Mouse (Mus musculus) small intestine, adult 2 months (tissue): ENCODE data around the gene Uba3. TPM values are rescaled to one million over a fixed set of nuclear protein-coding genes. Genes with fewer than 3 reads are reported as not detected.

Source experiments
- H3K27ac ChIP-seq: fragments of 200-500 bp; 2 replicates; pipeline ENCODE4 v1.5.1; 2012; ENCODE audit warnings: low read depth, low read length, control low read depth, inconsistent platforms; ENCODE audit not compliant: insufficient read depth
- H3K27me3 ChIP-seq: fragments of 200-500 bp; 2 replicates; pipeline ENCODE4 v1.6.1; 2012; ENCODE audit warnings: mild to moderate bottlenecking, moderate library complexity, low read length, inconsistent platforms; ENCODE audit not compliant: control insufficient read depth, insufficient read depth
- H3K36me3 ChIP-seq: fragments of 200-500 bp; 2 replicates; pipeline ENCODE4 v1.6.1; 2012; ENCODE audit warnings: mild to moderate bottlenecking, low read length, control low read depth, inconsistent platforms; ENCODE audit not compliant: control insufficient read depth, insufficient read depth
- H3K4me1 ChIP-seq: fragments of 200-500 bp; 2 replicates; pipeline ENCODE4 v1.6.1; 2012; ENCODE audit warnings: low read length, inconsistent platforms, mixed read lengths; ENCODE audit not compliant: control insufficient read depth, insufficient read depth, insufficient read length
- H3K4me3 ChIP-seq: fragments of 200-500 bp; 2 replicates; pipeline ENCODE4 v1.5.1; 2012; ENCODE audit warnings: low read depth, mild to moderate bottlenecking, control low read depth, inconsistent platforms, low read length, moderate library complexity
- CTCF ChIP-seq: fragments of 200-500 bp; IDR thresholded peaks from 2 replicates; pipeline ENCODE4 v1.5.1; 2012; ENCODE audit warnings: low read depth, mild to moderate bottlenecking, control low read depth, inconsistent platforms, low read length, moderate library complexity, mixed read lengths; ENCODE audit not compliant: insufficient replicate concordance, insufficient read length; ENCODE audit errors: extremely low read depth
- POLR2A ChIP-seq: fragments of 200-500 bp; IDR thresholded peaks from 2 replicates; pipeline ENCODE4 v1.6.1; 2012; ENCODE audit warnings: low read depth, mild to moderate bottlenecking, control low read depth, inconsistent platforms, low read length, moderate library complexity
- WGBS: fragments of 180-500 bp; shearing (Covaris S2); methylation state at CpG from one replicate; pipeline ENCODE4 v1.1.7; 2018; 5-methylcytosine and 5-hydroxymethylcytosine counted together
- polyA plus RNA-seq: library from polyadenylated mRNA; depleted of rRNA; stranded (reverse); fragments of >200 nt; gene quantifications from 2 replicates; pipeline ENCODE4 v1.2.3, GENCODE M21; 2012; rRNA removed

The Uba3 gene
- polyA plus RNA-seq, 1 experiment, result 4.1 TPM

DNA sequence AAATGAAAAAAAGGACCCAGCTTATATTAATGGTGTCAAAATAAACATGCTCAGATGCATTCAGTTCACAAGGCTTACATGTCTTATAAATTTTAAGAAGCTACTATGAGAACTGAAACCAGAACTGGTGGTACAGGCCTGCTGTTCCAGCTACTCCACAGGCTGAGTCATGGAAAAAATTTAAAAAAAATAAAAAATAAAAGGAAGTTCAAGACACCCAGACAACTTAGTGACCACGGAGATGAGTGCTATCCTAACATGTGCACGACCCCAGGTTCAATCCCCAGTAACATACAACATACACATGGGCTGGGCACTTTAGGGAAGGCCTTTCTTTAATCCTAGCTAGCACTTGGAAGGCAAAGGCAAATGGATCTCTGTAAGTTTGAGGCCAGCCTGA lies 55.7 kb downstream of the Uba3 start:
- no peak for TF ChIP-seq CTCF
- no peak for TF ChIP-seq POLR2A
- H3K4me1 ChIP-seq, result peaks cover 6% of the 10 kb centered on the region
- H3K36me3 ChIP-seq, result peaks cover 5% of the 10 kb centered on the region; the same call in 1 of the 2 replicates
- 0 out of 2 replicates have a peak overlapping the region, but pooled peaks have one; percentile 71 for H3K27ac ChIP-seq
- no peaks in the 10 kb centered on the region for H3K27me3 ChIP-seq
- WGBS, result 60% methylated on average over 2 of the region's 2 CpGs
- H3K4me3 ChIP-seq, result no peak overlapping the region

DNA sequence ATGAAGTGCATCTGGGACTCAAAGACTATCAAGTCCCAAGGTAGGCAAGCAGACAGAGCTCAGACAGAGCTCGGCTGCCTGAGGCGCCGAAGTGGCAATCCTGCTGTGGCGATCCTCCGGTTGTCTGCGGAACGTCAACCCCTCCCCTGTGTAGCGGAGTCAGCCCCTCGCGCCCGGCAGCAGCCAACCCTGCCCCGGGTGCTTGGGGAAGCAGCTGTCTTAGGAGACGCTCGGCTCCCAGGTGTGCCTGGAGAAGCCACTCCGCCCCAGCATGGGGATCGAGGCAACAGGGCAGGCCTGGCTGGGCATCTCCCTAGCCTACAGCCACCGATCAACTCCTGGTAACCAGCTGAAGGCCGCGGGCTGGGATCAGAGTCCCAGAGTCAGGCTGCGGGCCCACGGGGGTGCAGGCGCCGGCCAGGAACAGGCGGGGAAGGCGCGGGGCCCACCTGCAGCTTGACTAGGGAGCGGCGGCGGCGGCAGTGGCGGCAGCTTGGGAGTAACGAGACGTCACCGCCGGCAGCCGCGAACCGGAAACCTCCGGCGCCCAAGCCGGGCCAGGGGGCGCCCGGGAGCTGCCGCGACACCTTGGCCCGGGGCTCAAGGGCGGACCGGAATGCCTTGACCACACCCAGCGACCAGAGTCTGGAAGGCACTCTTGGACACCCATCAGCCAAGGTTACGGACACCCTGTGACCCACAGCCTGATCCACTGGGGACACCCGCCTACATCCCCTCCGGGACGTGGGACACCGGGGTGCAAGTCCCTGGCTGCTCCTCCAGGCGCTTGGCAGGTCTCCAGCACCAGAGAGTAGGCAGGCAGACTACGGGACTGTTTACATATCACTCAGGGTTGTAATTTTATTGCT lies 56.8 kb downstream of the Uba3 start, which contains the start of gene Eogt:
Gene Eogt, minus strand, starts transcription at position 800 of the 869 bp plus-strand sequence.
- Histone ChIP-seq H3K4me1 (peaks cover 6% of the 10 kb centered on the region), H3K27me3 (no peaks in the 10 kb centered on the region), H3K27ac (peak within 1 kb of the TSS; percentile 71), H3K36me3 (peaks cover 5% of the 10 kb centered on the region; the same call in 1 of the 2 replicates), H3K4me3 (peak within 1 kb of the TSS; percentile 70)
- TF ChIP-seq CTCF (peak; percentile 52), POLR2A (no peak)
- WGBS, result under 1% methylated on average over 56 of the region's 56 CpGs

DNA sequence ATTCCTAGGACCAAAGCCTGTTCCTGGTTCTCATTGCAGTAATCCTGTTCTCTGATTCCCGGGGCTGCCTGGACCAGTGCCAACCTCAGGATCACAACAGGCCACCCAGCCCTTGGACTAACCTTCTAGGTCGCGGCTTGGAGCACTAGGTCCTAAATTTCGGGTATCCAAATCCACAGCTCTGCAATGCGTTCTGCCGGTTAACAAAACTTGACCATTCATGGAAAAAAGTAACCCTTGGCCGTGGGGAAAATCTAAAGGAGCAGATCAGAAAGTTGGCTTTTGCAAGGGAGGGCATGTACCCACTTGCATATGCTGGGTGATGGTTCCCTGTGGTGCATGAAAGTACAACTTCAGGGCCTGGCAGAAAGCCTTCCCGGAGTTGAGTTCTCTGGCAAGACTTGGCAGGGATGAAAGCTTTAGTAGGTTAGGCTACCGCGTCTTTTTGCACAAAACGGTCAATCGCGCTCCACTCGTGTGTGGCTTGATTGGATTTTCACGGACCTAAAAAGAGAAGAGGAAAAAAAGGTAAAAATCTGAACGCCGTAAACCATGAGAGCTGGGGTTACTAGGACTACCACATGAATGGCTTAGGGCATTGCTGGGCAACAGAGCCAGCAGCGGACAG lies 57.6 kb downstream of the Uba3 start:
- Histone ChIP-seq H3K36me3 (peaks cover 4% of the 10 kb centered on the region; the same call in 1 of the 2 replicates), H3K27ac (no peak overlapping the region), H3K27me3 (no peaks in the 10 kb centered on the region), H3K4me3 (peak overlapping the region; percentile 70), H3K4me1 (peaks cover 6% of the 10 kb centered on the region)
- WGBS, result 7% methylated on average over 18 of the region's 18 CpGs
- TF ChIP-seq POLR2A (no peak), CTCF (no peak)

DNA sequence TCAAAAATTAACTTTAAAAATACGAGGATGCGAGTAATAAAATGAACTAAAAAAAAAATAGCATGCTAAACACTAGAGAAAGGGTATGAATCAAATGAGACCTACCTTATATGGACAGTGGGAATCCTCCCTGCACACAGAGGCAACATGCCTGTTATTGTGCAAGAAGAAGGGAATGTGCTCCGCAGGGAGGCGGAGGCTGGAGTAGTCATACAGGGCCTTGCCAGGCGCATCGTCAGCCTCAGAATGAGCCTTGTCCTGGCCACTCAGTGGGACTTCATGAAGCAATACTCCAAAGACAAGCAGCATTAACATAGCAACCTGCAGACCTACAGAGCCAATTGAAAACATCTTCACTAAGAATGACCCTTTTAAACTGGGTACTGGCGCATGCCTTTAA lies 60.3 kb downstream of the Uba3 start:
- peaks cover 9% of the 10 kb centered on the region for H3K36me3 ChIP-seq
- TF ChIP-seq POLR2A, result no peak
- no peak for TF ChIP-seq CTCF
- peaks cover 6% of the 10 kb centered on the region for H3K4me1 ChIP-seq
- no peak overlapping the region for H3K27ac ChIP-seq
- WGBS, result 95% methylated on average over 7 of the region's 7 CpGs
- no peak overlapping the region for H3K4me3 ChIP-seq
- no peaks in the 10 kb centered on the region for H3K27me3 ChIP-seq

DNA sequence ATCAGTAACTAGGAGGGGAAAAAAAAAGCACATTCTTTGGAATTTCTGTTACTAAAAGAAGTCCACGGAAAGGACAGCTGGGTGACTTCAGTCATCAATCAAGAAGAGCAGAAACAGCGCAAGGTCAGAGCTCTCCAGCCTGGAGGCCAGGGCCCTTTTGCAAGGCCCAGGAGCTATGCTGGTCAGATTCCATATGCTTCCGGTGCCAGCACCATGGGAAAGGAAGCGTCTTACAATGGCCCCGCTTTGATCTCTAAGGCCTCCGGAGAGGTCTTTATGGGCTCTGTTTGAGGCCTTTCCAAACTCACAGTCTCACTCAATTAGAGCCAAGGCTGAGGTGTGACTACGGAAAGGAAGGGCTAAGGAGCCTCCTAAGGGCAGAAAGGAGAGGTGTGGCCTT lies 61.1 kb downstream of the Uba3 start:
- WGBS, result 75% methylated on average over 7 of the region's 7 CpGs
- peaks cover 13% of the 10 kb centered on the region for H3K36me3 ChIP-seq
- H3K27me3 ChIP-seq, result no peaks in the 10 kb centered on the region
- H3K4me1 ChIP-seq, result peaks cover 5% of the 10 kb centered on the region
- no peak overlapping the region for H3K27ac ChIP-seq
- TF ChIP-seq POLR2A, result no peak
- no peak for TF ChIP-seq CTCF
- H3K4me3 ChIP-seq, result no peak overlapping the region

DNA sequence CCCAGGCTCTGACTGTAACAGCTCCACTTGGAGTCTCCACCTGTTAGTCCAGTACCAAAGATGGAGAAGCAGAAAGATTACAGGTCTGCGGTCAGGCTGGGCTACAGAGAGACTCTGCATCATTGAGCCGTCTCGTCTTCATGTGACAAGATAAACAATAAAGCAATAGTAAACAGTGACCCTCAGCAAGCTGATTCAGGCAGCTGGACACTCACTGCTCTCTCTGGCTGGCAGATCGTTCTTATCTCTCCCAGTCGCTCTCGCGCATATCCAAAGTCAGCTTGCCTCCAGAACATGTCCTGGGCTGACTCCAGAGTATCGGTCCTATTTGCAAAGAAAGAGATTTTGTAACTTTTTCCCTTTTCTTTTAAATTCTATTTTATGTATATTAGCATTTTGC lies 62.8 kb downstream of the Uba3 start:
- no peaks in the 10 kb centered on the region for H3K27me3 ChIP-seq
- WGBS, result 86% methylated on average over 8 of the region's 8 CpGs

DNA sequence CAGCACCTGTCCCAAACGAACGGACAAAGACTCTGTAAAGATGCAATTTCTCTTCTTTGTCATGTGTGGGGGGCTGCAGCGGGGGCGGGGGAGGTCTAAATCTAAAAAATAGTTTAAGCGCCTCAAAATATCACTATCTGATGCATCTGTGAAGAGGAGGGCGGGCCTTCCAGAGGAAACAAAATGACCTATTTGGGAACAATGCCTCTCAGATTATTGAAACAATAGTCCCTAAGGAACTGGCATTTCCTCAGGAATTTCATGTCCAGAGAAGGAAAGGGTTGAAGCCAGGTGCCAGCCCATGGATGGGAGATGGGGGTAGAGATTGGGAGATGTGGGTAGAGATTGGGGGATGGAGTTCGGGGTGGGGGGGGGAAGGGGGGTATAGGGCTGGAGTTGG lies 63.6 kb downstream of the Uba3 start:
- Histone ChIP-seq H3K4me3 (no peak overlapping the region), H3K4me1 (no peaks in the 10 kb centered on the region), H3K27me3 (no peaks in the 10 kb centered on the region), H3K36me3 (peaks cover 16% of the 10 kb centered on the region), H3K27ac (no peak overlapping the region)
- WGBS, result 86% methylated on average over 7 of the region's 7 CpGs
- TF ChIP-seq CTCF (no peak), POLR2A (no peak)

More for the DNA sequence above, 62.8 kb downstream of the Uba3 start:
- peaks cover 2% of the 10 kb centered on the region for H3K4me1 ChIP-seq
- H3K4me3 ChIP-seq, result no peak overlapping the region
- no peak overlapping the region for H3K27ac ChIP-seq
- H3K36me3 ChIP-seq, result peaks cover 16% of the 10 kb centered on the region
- TF ChIP-seq CTCF (no peak), POLR2A (no peak)

Other genes starting within 250 kb of the Uba3 start
- gene Fam19a4, start 145.2 kb downstream of the Uba3 start, polyA plus RNA-seq, result not detected in 2 replicates
- gene Eogt, start 56.5 kb downstream of the Uba3 start, polyA plus RNA-seq, result 2.3 and 4.8 TPM in 2 replicates
- gene Tmf1, start 26.5 kb downstream of the Uba3 start, polyA plus RNA-seq, result 1.2 and 2.3 TPM in 2 replicates
- 14.3 and 22.8 TPM in 2 replicates for gene Arl6ip5, start 5.0 kb upstream of the Uba3 start, polyA plus RNA-seq
- gene Lmod3, start 47.1 kb upstream of the Uba3 start, polyA plus RNA-seq, result not detected in 2 replicates